Mouse (Mus musculus): ENCODE measurements around the gene Sphk1. TPM values are rescaled to one million over a fixed set of nuclear protein-coding genes. Genes with fewer than 3 reads are reported as not detected.

Gene Sphk1
- 4.7 TPM for polyA plus RNA-seq (2015; fragmentation: Illumina TruSeq; extraction: RNeasy Lipid Tissue Mini Kit (QIAGEN cat#74804); ENCODE audit: insufficient read depth, low read depth, low replicate concordance)

GRCm38 (mm10) chr11:116530187-116531147 is at the start of gene Sphk1:
Sphk1 (plus strand) TSS chr11:116530925.

GRCm38 (mm10) chr11:116493795-116494252 is 36.9 kb upstream of the Sphk1 start, which contains the start of gene Prpsap1:
Prpsap1 (minus strand) TSS chr11:116494202.

DNA sequence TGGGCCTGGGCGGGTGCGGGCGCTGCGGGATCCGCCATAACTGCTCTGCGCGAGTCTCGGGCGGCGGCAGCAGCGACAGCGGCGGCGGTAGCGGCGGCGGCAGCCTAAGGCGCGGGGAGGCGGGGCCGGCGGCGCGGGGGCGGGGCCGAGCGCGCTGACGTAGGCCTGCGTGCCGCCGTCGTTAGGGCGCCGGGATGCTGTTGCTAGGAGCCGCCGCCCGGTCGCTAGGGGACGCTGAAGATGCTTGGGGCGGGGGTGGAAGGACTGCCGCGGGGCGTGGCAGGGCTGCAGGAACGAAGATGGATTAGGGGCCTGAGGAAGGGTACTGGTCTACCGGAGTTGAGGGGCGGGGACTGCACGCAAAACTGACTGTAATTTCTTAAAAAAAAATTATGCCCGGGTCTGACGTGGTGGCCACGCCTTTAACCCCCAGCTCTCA is 50.7 kb downstream of the Sphk1 start, which contains the start of gene Ube2o:
Ube2o (minus strand) TSS at position 72 of the 439 bp plus-strand sequence.

Other genes starting within 250 kb of the Sphk1 start
- not detected for gene Galr2, start 250.0 kb upstream of the Sphk1 start, polyA plus RNA-seq (2015; fragmentation: Illumina TruSeq; extraction: RNeasy Lipid Tissue Mini Kit (QIAGEN cat#74804); ENCODE audit: insufficient read depth, low read depth, low replicate concordance)
- gene Exoc7, start 223.7 kb upstream of the Sphk1 start, polyA plus RNA-seq (2015; fragmentation: Illumina TruSeq; extraction: RNeasy Lipid Tissue Mini Kit (QIAGEN cat#74804); ENCODE audit: insufficient read depth, low read depth, low replicate concordance) = 9.2 TPM
- 1.4 TPM for gene Foxj1, start 195.5 kb upstream of the Sphk1 start, polyA plus RNA-seq (2015; fragmentation: Illumina TruSeq; extraction: RNeasy Lipid Tissue Mini Kit (QIAGEN cat#74804); ENCODE audit: insufficient read depth, low read depth, low replicate concordance)
- gene Rnf157, start 117.9 kb upstream of the Sphk1 start, polyA plus RNA-seq (2015; fragmentation: Illumina TruSeq; extraction: RNeasy Lipid Tissue Mini Kit (QIAGEN cat#74804); ENCODE audit: insufficient read depth, low read depth, low replicate concordance) = 1.6 TPM
- gene Ubald2, start 96.8 kb upstream of the Sphk1 start, polyA plus RNA-seq (2015; fragmentation: Illumina TruSeq; extraction: RNeasy Lipid Tissue Mini Kit (QIAGEN cat#74804); ENCODE audit: insufficient read depth, low read depth, low replicate concordance) = 10.8 TPM
- not detected for gene Qrich2, start 64.7 kb upstream of the Sphk1 start, polyA plus RNA-seq (2015; fragmentation: Illumina TruSeq; extraction: RNeasy Lipid Tissue Mini Kit (QIAGEN cat#74804); ENCODE audit: insufficient read depth, low read depth, low replicate concordance)
- 59.0 TPM for gene Prpsap1, start 36.7 kb upstream of the Sphk1 start, polyA plus RNA-seq (2015; fragmentation: Illumina TruSeq; extraction: RNeasy Lipid Tissue Mini Kit (QIAGEN cat#74804); ENCODE audit: insufficient read depth, low read depth, low replicate concordance)
- 8.1 TPM for gene Ube2o, start 50.5 kb downstream of the Sphk1 start, polyA plus RNA-seq (2015; fragmentation: Illumina TruSeq; extraction: RNeasy Lipid Tissue Mini Kit (QIAGEN cat#74804); ENCODE audit: insufficient read depth, low read depth, low replicate concordance)
- gene Aanat, start 55.5 kb downstream of the Sphk1 start, polyA plus RNA-seq (2015; fragmentation: Illumina TruSeq; extraction: RNeasy Lipid Tissue Mini Kit (QIAGEN cat#74804); ENCODE audit: insufficient read depth, low read depth, low replicate concordance) = not detected
- gene Rhbdf2, start 96.1 kb downstream of the Sphk1 start, polyA plus RNA-seq (2015; fragmentation: Illumina TruSeq; extraction: RNeasy Lipid Tissue Mini Kit (QIAGEN cat#74804); ENCODE audit: insufficient read depth, low read depth, low replicate concordance) = 5.8 TPM
- not detected for gene Prcd, start 122.6 kb downstream of the Sphk1 start, polyA plus RNA-seq (2015; fragmentation: Illumina TruSeq; extraction: RNeasy Lipid Tissue Mini Kit (QIAGEN cat#74804); ENCODE audit: insufficient read depth, low read depth, low replicate concordance)
- gene Cygb, start 123.4 kb downstream of the Sphk1 start, polyA plus RNA-seq (2015; fragmentation: Illumina TruSeq; extraction: RNeasy Lipid Tissue Mini Kit (QIAGEN cat#74804); ENCODE audit: insufficient read depth, low read depth, low replicate concordance) = 17.1 TPM
- not detected for gene St6galnac1, start 244.6 kb downstream of the Sphk1 start, polyA plus RNA-seq (2015; fragmentation: Illumina TruSeq; extraction: RNeasy Lipid Tissue Mini Kit (QIAGEN cat#74804); ENCODE audit: insufficient read depth, low read depth, low replicate concordance)

Data from pancreas, adult 10 weeks (tissue).